Mouse (Mus musculus): ENCODE measurements around the gene Ly86. TPM values are rescaled to one million over a fixed set of nuclear protein-coding genes. Genes with fewer than 3 reads are reported as not detected.

Gene Ly86
- polyA plus RNA-seq, 2 experiments: 7.0 to 14.1 TPM

- Histone ChIP-seq H3K4me3 (ENCODE audit: insufficient read depth in 1 of 2, low read depth in 2 of 2, low read length in 2 of 2) (no peak overlapping the region), H3K4me1 (replicated peaks; ENCODE audit: control insufficient read depth in 2 of 2, insufficient read depth in 2 of 2, low read length in 1 of 2) (no peaks in the 10 kb centered on the region), H3K4me2 (ENCODE audit: low read depth) (no peak overlapping the region), H3K9ac (replicated peaks) (no peak overlapping the region), H3K36me3 (replicated peaks; ENCODE audit: control insufficient read depth, insufficient read depth, low read depth) (no peaks in the 10 kb centered on the region), H3K9me3 (ENCODE audit: control insufficient read depth, low read length) (no peaks in the 10 kb centered on the region), H3K27me3 (ENCODE audit: control insufficient read depth, insufficient read depth, low read length) (no peaks in the 10 kb centered on the region), H3K27ac (no peak overlapping the region)
- ATAC-seq (ENCODE audit: insufficient read depth) (no peak), DNase-seq (ENCODE audit: low read depth in 3 of 3, low spot score in 3 of 3) (no peak)
- WGBS (ENCODE audit: insufficient replicate concordance): 56% methylated on average over 2 of the region's 2 CpGs
- no peak for TF ChIP-seq CTCF (IDR thresholded peaks at IDR 0.05; ENCODE audit: low read depth)
- no peak for TF ChIP-seq EP300 (IDR thresholded peaks at IDR 0.05; ENCODE audit: low read depth)
Measured at GRCm38 (mm10) chr13:37403708-37404107, 58.7 kb downstream of the Ly86 start.

DNA sequence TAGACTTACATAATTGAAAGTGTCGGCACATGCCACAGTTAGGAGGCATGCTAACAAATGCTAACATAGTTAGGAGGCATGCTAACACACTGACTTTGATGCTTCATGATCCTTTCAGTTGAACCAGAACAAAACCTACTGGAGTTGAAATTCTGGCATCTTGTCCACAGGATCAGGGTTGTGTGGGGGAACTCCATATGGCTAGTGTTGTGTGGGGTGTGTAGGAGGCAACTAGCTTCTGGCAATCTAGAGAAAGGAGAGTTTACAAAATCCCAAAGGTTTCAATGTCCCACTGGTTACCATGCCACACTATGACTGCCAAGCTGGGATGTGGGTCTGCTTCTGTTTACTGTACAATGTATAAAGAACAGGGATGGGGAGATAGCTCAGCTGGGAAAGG, 70.7 kb downstream of the Ly86 start:
- H3K9me3 ChIP-seq (ENCODE audit: control insufficient read depth, low read length): no peaks in the 10 kb centered on the region
- no peak overlapping the region for H3K9ac ChIP-seq (replicated peaks)
- H3K4me2 ChIP-seq (ENCODE audit: low read depth): no peak overlapping the region
- H3K4me3 ChIP-seq (ENCODE audit: insufficient read depth in 1 of 2, low read depth in 2 of 2, low read length in 2 of 2): no peak overlapping the region
- TF ChIP-seq EP300 (IDR thresholded peaks at IDR 0.05; ENCODE audit: low read depth) (no peak), CTCF (IDR thresholded peaks at IDR 0.05; ENCODE audit: low read depth) (no peak)
- H3K36me3 ChIP-seq (replicated peaks; ENCODE audit: control insufficient read depth, insufficient read depth, low read depth): no peaks in the 10 kb centered on the region
- DNase-seq (ENCODE audit: low read depth in 3 of 3, low spot score in 3 of 3): no peak
- ATAC-seq (ENCODE audit: insufficient read depth): no peak
- H3K4me1 ChIP-seq (replicated peaks; ENCODE audit: control insufficient read depth in 2 of 2, insufficient read depth in 2 of 2, low read length in 1 of 2): no peaks in the 10 kb centered on the region
- no peak overlapping the region for H3K27ac ChIP-seq
- H3K27me3 ChIP-seq (ENCODE audit: control insufficient read depth, insufficient read depth, low read length): no peaks in the 10 kb centered on the region
- 72% methylated on average over 1 of the region's 1 CpGs for WGBS (ENCODE audit: insufficient replicate concordance)

DNA sequence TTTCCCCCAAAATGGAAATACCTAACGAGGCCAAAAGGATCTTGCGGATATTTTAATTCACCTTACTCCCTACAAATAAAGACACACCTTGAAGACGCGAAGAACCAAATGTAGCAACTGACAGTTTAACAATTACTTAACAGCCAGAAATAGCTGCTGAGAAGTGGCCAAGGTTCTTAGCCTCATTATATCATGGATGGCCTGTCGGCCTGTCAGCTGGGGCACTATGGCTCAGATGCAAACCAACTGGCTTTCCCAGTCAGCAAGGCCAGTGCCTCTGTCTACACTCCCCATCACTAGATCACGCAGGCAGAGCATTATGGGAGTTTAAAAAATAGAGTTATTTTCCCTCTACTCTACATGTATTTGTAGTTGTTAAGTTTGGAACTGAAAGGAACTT, 78.4 kb downstream of the Ly86 start:
- no peak overlapping the region for H3K4me3 ChIP-seq (ENCODE audit: insufficient read depth in 1 of 2, low read depth in 2 of 2, low read length in 2 of 2)

GRCm38 (mm10) chr13:37424904-37425303, 79.9 kb downstream of the Ly86 start:
- TF ChIP-seq EP300 (IDR thresholded peaks at IDR 0.05; ENCODE audit: low read depth) (no peak), CTCF (IDR thresholded peaks at IDR 0.05; ENCODE audit: low read depth) (no peak)
- Histone ChIP-seq H3K9ac (replicated peaks) (no peak overlapping the region), H3K27me3 (ENCODE audit: control insufficient read depth, insufficient read depth, low read length) (no peaks in the 10 kb centered on the region), H3K4me1 (replicated peaks; ENCODE audit: control insufficient read depth in 2 of 2, insufficient read depth in 2 of 2, low read length in 1 of 2) (no peaks in the 10 kb centered on the region), H3K4me2 (ENCODE audit: low read depth) (no peak overlapping the region), H3K4me3 (ENCODE audit: insufficient read depth in 1 of 2, low read depth in 2 of 2, low read length in 2 of 2) (no peak overlapping the region), H3K36me3 (replicated peaks; ENCODE audit: control insufficient read depth, insufficient read depth, low read depth) (no peaks in the 10 kb centered on the region), H3K27ac (no peak overlapping the region), H3K9me3 (ENCODE audit: control insufficient read depth, low read length) (no peaks in the 10 kb centered on the region)
- WGBS (ENCODE audit: insufficient replicate concordance): 74% methylated on average over 6 of the region's 6 CpGs
- ATAC-seq (ENCODE audit: insufficient read depth): no peak
- DNase-seq (ENCODE audit: low read depth in 3 of 3, low spot score in 3 of 3): no peak

More for the DNA sequence above, 78.4 kb downstream of the Ly86 start:
- WGBS (ENCODE audit: insufficient replicate concordance): 75% methylated on average over 6 of the region's 6 CpGs
- H3K9ac ChIP-seq (replicated peaks): no peak overlapping the region
- no peaks in the 10 kb centered on the region for H3K36me3 ChIP-seq (replicated peaks; ENCODE audit: control insufficient read depth, insufficient read depth, low read depth)
- H3K4me1 ChIP-seq (replicated peaks; ENCODE audit: control insufficient read depth in 2 of 2, insufficient read depth in 2 of 2, low read length in 1 of 2): no peaks in the 10 kb centered on the region
- ATAC-seq (ENCODE audit: insufficient read depth) (no peak), DNase-seq (ENCODE audit: low read depth in 3 of 3, low spot score in 3 of 3) (no peak)
- no peak overlapping the region for H3K4me2 ChIP-seq (ENCODE audit: low read depth)
- no peak for TF ChIP-seq EP300 (IDR thresholded peaks at IDR 0.05; ENCODE audit: low read depth)
- no peak for TF ChIP-seq CTCF (IDR thresholded peaks at IDR 0.05; ENCODE audit: low read depth)
- H3K9me3 ChIP-seq (ENCODE audit: control insufficient read depth, low read length): no peaks in the 10 kb centered on the region
- H3K27me3 ChIP-seq (ENCODE audit: control insufficient read depth, insufficient read depth, low read length): no peaks in the 10 kb centered on the region
- no peak overlapping the region for H3K27ac ChIP-seq

DNA sequence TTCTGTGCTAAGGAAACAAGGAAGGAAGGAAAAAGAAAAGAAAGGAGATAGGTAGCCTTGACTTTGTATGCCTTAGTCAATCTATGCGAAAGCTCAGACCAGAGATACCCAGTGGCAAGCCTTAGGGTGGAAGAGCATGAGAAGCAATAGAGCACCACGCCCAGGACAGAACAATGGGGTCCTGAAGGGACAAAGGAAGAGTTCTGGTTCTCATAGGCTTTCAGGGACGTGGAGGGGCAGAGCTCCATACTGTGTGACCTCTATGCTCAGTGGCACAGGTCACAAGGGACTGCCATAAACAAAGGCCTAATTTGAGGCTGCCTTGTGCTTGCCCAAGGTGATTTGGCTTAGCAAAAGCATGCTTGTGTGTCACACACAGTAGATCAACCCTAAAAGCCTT, 80.4 kb downstream of the Ly86 start:
- H3K36me3 ChIP-seq (replicated peaks; ENCODE audit: control insufficient read depth, insufficient read depth, low read depth): no peaks in the 10 kb centered on the region
- H3K27me3 ChIP-seq (ENCODE audit: control insufficient read depth, insufficient read depth, low read length): no peaks in the 10 kb centered on the region
- H3K9me3 ChIP-seq (ENCODE audit: control insufficient read depth, low read length): no peaks in the 10 kb centered on the region
- no peaks in the 10 kb centered on the region for H3K4me1 ChIP-seq (replicated peaks; ENCODE audit: control insufficient read depth in 2 of 2, insufficient read depth in 2 of 2, low read length in 1 of 2)
- TF ChIP-seq EP300 (IDR thresholded peaks at IDR 0.05; ENCODE audit: low read depth) (no peak), CTCF (IDR thresholded peaks at IDR 0.05; ENCODE audit: low read depth) (no peak)
- 48% methylated on average over 3 of the region's 3 CpGs for WGBS (ENCODE audit: insufficient replicate concordance)
- H3K27ac ChIP-seq: no peak overlapping the region
- no peak overlapping the region for H3K4me2 ChIP-seq (ENCODE audit: low read depth)
- H3K9ac ChIP-seq (replicated peaks): no peak overlapping the region
- ATAC-seq (ENCODE audit: insufficient read depth) (no peak), DNase-seq (ENCODE audit: low read depth in 3 of 3, low spot score in 3 of 3) (no peak)
- H3K4me3 ChIP-seq (ENCODE audit: insufficient read depth in 1 of 2, low read depth in 2 of 2, low read length in 2 of 2): no peak overlapping the region
